Mouse (Mus musculus): ENCODE results near the gene Rev3l. TPM values are rescaled to one million over a fixed set of nuclear protein-coding genes. Genes with fewer than 3 reads are reported as not detected.

Gene Rev3l
- polyA plus RNA-seq (2012) = 1.2 and 1.8 TPM in 2 replicates

DNA sequence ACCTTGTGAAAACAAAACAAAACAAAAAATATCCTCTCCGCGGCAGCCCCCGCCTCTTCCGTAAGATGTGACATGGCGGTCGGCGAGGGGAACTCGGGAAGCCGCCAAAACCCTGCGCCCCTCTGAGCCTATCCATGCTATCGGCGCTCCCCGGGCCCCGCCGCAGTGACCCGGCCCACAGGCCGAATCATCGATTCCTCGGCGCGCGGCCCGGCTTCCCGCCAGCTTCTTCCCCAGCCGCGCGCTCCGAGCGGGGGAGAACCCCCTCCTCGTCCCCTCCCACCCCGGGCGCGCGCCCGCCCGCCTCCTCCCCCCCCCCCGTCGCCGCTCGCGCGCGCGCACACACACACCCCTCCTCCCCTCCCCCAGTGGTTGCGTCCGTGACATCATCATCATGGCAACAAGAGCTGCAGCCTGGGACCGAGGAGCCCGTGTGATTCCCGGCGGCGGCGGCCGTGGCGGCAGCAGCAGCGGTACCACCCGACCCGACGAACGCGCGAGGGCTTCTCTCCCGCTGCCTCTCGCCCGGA lies at the start of gene Rev3l:
Rev3l (plus strand) TSS at position 383 of the 530 bp plus-strand sequence.
- TF ChIP-seq GATA1 (IDR thresholded peaks at IDR 0.05; ENCODE audit: low read length) = no peak

DNA sequence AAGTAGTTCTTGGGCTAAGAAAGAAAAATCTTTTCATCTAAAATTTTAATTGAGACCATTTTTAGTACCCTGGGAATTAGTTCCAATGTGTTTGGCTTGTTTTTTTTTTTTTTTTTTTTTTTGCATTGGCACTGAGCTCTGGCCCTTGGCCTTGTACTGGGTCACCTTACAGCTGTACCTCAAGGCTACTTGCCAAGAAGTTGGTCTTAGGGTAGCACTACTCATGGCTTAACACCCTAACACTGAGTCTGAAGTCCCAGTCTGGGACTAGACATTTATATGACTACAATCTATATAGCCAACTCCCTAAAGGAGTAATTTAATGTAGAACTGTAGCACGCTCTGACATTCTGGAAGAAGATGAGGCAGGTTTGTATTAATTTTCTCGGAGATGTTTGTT lies 49.4 kb upstream of the Rev3l start:
- TF ChIP-seq GATA1 (IDR thresholded peaks at IDR 0.05; ENCODE audit: low read length) = no peak

DNA sequence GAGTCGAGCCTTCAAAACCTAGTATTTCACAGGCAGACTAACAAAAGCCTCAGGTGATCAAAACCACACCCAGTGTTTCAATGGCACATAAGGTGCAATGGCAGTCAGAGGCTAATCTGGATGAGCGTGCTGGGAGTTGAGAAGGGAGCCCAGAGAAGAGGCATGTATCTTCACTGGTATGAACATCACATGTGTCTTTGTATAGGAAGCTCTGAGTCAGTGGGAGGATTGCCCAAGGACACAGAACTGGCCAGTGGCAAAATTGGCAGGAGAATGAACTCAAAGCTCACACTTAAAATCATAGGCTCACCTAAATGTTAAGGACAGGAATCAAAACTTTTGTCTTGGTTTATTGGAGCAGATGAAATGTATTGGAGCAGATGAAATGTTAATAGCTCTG lies 48.4 kb upstream of the Rev3l start:
- no peak for TF ChIP-seq GATA1 (IDR thresholded peaks at IDR 0.05; ENCODE audit: low read length)

DNA sequence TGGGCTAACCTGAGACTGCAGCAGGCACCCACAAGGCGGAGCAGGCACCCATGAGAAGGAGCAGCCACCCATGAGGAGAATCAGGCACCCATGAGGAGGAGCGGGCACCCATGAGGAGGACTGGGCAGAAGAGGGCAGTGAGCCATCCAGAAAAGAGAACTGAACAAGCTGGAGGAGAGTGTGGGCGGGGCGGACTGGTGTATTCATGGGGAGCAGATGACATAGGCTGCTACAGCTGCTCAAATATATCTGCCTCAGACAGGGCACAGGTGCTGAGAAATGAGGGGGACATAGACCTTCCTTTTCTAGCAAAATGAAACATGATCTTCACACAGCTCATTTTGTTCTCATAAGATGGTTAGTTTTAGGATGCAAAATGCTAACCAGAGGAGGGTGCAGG lies 45.1 kb upstream of the Rev3l start:
- no peak for TF ChIP-seq GATA1 (IDR thresholded peaks at IDR 0.05; ENCODE audit: low read length)

DNA sequence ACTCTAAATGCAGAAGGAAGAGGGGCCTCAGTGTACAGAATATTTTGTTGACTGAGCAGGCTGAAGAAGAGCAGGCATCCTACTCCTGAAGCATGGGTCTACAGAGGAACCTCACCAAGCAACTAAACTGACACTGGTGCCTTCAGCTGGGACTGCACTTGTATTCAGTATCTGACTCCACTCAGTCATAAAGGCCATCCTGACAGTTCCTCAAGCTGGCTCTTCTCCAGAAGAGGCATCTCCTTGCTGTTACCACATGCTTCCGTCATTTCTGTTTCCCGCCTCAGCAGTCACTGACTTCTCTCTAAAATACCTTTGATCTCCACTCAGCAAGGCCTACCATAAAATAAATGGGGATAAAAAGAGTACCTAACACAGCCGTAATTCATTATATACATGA lies 44.1 kb upstream of the Rev3l start:
- TF ChIP-seq GATA1 (IDR thresholded peaks at IDR 0.05; ENCODE audit: low read length) = no peak

DNA sequence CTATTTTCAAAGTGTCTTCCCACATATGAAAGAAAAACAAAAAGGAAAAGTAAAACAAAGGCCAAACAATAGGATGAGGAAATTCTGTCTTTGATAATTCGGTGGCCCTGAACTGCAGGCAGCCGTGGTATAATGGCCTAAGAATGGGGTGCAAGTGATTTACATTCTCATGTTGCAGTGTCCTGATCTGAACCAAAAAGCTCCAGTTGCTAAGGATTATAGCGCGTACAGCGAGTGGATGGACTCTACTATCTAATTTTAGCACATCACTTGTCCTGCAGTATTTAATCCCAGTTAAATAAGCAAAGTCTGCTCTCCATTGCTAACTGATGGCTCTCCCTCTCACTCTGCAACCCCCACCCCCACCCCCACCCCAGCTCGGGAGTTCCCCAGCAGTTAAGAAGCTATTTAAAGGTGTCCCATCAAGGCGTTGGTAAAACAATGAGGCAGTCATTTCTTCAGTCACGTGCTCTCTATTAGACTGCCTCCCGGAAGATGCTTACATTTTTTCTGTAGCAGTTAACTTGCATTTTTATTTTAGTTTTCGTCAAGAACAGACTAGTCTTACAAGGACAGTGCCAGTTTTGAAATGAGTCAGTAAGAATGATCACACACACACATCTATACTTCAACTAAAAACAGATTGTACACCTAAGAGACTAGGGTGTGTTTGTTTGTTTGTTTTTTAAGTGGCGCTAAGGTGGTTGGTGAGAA lies 40.4 kb upstream of the Rev3l start:
- TF ChIP-seq GATA1 (IDR thresholded peaks at IDR 0.05; ENCODE audit: low read length) = no peak

DNA sequence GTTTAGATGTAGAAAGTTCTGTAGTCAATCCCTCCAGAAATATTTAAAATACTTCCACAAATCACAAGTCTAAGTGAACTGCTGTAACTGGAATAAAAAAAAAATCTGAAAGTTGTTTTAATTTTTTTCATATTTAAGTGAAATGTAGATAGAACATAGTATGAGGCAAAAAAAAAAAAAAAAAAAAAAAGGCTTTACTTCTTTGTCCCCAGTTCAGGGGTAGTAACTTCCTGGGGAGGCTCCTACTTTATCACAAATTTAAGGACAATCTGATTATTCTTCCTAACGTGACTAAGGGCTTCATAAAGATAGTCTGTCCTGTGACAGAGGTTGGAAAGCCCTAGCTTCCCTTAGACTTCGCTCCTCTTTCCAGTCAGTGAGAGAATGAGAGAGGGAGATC lies 39.8 kb upstream of the Rev3l start:
- TF ChIP-seq GATA1 (IDR thresholded peaks at IDR 0.05; ENCODE audit: low read length) = no peak

DNA sequence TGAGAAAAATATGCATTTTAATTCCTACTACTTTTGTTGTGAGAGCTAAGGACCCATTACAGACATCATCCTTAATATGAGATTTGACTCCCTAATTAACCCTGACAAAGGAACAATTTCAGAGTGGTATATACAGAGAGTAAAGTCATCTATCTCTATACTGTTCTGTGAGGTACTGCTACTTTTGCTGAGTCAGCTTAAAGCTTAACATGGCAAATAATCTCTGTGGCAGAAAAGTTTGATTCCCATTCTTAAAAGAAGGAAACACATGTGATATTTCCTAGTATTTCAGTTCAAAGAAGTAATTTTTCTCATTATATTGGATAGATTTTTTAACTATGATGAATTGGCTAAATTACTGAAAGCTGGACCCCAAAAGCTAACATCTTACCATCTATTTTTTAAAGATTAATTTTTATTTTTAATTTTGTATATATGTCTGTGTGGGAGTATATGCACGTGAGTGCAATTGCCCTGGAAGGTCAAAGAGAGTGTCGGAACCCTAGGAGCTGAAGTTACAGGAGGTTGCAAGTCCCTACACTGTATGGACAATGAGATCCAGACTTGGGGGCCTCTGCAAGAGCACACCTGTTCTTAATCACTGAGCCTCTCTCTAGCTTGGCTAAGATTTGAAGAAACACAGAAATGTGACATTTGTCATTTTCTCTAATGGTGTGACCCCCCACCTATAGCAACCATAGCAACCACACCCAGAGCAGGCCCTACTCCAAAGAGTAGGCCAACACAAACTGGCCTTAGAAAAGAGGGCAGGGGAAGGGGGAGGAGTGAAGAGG lies 24.0 kb upstream of the Rev3l start:
- no peak for TF ChIP-seq GATA1 (IDR thresholded peaks at IDR 0.05; ENCODE audit: low read length)

DNA sequence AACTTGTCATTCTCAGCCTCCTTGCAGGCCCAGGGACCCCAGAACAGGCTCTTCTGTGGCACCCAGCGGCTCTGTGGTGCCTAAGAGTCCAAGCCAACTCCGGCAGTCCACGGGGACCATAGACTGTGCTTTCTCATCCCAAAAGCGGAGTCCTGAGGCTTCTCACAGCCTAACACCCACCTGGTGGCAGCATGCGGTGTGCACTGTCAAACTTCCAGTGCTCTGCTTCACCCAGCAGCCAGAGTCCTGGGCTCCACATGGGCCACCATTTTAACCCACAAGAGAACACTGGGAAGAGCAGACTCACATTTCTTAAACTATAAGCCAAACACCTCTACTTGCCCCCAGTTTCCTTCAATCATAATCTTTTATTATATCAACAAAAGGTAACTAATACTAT lies 15.0 kb upstream of the Rev3l start:
- TF ChIP-seq GATA1 (IDR thresholded peaks at IDR 0.05; ENCODE audit: low read length) = no peak

DNA sequence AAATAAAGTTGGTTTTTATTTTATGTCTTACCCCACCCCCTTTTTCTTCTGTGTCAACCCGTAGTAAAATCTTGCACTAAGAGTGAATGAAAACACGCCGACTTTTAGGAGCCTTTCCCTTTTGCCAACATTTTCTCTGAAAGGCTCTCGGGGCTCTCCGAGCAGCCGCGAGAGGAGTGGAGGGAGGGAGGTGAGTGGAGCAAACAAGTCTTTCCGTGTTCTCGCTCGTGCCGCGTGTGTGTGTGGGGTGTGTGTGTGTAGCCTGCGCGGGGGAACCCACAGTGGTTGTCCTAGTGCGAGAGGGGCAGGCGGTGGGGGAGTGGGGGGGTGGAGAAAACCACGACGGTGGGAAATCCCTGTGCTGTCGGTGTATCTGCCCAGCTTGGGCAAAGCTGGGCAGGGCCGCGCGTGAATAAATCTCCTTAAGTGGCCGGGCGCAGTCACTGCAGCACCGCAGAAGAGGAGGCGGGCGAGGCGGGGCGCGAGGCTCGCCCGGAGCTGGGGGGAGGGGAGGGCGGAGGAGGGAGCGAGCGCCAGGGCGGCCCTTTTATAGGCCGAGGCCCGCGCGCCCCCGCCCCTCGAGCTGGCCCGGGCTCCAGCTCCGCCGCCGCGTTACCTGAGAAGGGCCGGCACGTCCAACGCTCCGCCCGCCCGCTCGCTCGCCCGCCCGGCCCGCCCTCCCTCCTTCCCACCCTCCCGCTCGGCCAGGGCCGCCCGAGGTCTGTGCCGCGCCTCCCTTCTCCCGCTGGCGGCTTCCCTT lies 762 bp upstream of the Rev3l start:
- no peak for TF ChIP-seq GATA1 (IDR thresholded peaks at IDR 0.05; ENCODE audit: low read length)

DNA sequence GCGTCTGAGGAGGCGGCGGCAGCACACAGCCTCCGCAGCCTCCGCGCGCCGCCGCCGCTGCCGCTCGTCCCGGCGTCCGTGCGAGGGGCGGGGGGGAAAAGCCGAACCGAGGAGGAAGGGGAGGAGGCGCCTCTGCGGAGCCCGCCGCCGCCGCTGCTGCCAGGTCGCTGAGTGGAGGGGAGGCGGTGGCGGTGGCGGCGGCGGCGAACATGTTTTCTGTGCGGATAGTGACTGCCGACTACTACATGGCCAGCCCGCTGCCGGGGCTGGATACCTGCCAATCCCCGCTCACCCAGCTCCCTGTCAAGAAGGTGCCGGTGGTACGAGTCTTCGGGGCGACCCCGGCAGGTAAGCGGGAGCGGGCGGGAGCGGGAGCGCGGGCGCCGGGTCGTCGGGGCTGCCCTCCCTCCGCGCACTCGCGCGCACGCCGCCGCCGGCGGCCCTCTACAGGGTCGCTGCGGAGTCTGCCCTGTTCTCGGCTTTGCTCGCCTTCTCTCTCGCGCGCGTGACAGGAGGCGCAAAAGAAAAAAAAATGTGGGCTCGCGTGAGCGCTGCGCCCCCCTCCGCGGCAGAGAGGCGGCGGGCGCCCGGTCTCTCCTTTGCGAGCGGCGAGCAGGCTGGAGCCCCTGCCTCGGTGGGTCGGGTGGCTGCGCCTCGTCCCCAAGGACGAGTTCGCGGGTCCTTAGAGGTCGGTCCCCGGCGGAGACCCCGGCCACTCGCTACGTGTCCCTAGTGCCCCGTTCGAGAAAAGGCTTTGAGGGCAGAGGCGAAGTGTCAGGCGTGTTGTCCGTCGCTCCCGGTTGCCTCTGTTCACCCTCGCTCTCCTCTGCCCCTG lies 565 bp downstream of the Rev3l start:
- no peak for TF ChIP-seq GATA1 (IDR thresholded peaks at IDR 0.05; ENCODE audit: low read length)

DNA sequence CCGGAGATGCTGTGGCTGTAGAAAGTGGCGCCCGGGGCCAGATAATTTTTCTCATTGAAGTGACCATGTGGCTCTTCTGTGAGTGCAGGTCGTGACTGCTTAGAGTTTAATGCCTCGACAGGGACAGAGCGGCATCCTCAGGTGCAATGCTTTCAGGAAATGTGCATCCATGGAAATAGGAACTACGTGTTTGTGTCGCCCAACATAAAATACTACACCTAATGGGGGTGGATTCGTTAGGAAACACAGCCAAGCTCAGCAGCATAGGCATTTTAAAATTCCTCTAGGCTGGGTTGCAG lies 1.1 kb downstream of the Rev3l start:
- no peak for TF ChIP-seq GATA1 (IDR thresholded peaks at IDR 0.05; ENCODE audit: low read length)

DNA sequence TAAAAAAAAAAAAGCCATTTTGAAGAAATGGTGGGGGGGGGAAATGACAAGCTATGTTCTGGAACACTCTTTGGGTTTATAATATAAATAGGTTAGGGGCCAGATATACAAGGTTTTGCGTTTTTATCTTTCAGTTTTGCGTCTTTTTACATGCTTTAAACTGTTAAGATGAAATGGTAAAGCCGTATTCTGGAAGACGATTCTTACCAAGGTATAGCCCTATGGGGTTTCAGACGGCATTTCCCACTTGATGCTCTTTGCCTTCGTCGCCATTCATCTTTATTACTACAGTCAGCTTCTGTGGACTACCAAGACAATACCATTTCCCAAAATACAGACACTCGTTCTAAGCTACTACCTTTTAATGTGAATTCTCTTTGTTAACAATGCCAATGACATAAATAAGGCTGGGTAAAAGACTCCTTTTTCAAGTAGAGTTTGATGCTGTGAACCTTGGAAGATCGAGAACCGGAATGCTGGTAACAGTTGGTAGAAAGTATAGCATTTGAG lies 1.6 kb downstream of the Rev3l start:
- TF ChIP-seq GATA1 (IDR thresholded peaks at IDR 0.05; ENCODE audit: low read length) = no peak

DNA sequence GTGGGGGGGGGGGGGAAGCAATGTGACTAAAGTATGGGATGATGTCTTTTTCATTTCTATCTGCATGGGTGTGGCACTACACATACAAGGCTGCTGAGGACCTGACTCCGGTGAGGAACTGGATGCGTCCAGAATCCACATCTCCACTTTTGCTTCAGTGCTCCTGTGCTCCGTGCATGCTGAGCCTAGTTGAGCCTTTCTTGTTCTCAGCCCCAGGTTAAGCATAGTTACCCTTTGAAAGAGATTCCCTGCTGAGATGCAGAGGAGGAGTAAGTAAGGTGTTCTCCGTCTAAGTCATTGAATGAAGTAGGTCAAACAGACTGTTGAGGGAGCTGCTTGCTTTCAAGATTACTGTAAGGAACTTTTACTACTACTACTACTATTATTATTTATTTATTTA lies 4.3 kb downstream of the Rev3l start:
- no peak for TF ChIP-seq GATA1 (IDR thresholded peaks at IDR 0.05; ENCODE audit: low read length)

DNA sequence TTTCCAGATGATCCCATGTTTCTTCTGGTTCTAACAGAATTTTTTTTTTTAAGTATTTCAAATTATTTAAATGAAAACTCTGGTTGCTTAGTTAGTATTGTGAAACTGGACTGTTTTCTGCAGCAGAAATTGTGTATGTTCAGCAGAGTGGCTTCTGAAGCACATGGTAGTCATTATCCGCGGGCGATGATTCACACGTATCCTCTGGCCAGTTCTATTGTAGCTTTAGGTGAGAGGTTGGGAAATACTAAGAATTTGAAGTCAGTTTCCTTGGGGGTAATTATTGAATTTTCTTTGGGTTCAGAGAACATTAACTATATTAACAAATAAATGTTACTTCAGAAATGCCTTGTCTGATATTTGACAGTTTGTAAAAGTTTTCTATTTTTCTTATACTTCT lies 10.1 kb downstream of the Rev3l start:
- TF ChIP-seq GATA1 (IDR thresholded peaks at IDR 0.05; ENCODE audit: low read length) = no peak

Data from G1E-ER4 (cell line).